Mouse (Mus musculus) Patski (cell line): ENCODE results near the gene F2r. TPM values are rescaled to one million over a fixed set of nuclear protein-coding genes. Genes with fewer than 3 reads are reported as not detected.

Experiments used
- ATAC-seq: fragments of 100-300 bp; one replicate; pipeline ENCODE4 v1.8.0; 2021
- CTCF ChIA-PET: fragments of 350-600 bp; sonication (Branson Sonifier 250); formaldehyde crosslinking; loops from one replicate; lab custom pipeline; 2022; ENCODE audit warnings: inconsistent platforms; lab: Charles Lee
- POLR2A ChIA-PET: fragments of 350-600 bp; sonication (Branson Sonifier 250); formaldehyde crosslinking; loops from one replicate; lab custom pipeline; 2022; ENCODE audit warnings: antibody characterized with exemption, inconsistent platforms; lab: Charles Lee
- DNase-seq: peaks from one replicate; pipeline ENCODE4 v3.0.0-alpha.2; 2011; ENCODE audit warnings: low read depth, low spot score
- H3K27me3 ChIP-seq: fragments of 371-371 bp; one replicate; pipeline ENCODE4 v1.5.1; 2021
- CTCF ChIP-seq: fragments of 100-300 bp; IDR thresholded peaks from one replicate; pipeline ENCODE4 v1.5.1; 2021
- in situ Hi-C: fragments of 300-500 bp; cut with MboI; formaldehyde crosslinking; loops from 3 replicates; pipeline ENCODE4 v1.11.1; 2018; ENCODE audit warnings: low pct_unique_long_range_greater_than_20kb, mixed read lengths
- polyA plus RNA-seq: library from polyadenylated mRNA; unstranded; gene quantifications from one replicate; pipeline ENCODE4 v1.2.3, GENCODE M21; 2021

Gene F2r
- polyA plus RNA-seq, 1 experiment from 2014 or later: 168 TPM

- no peak for ATAC-seq
- DNase-seq: no peak
- in situ Hi-C loops: loop anchor here (5.0 kb wide), 1 partner anchor 91 kb away; no protein-coding TSS in a partner anchor
- TF ChIP-seq CTCF: no peak
- CTCF ChIA-PET: interaction anchor here (0.6 kb wide), 1 partner anchor 32 kb away, joined by 3 read pairs; no protein-coding TSS in a partner anchor
- POLR2A ChIA-PET: no interaction called here
- no peaks in the 10 kb centered on the region for H3K27me3 ChIP-seq
Measured at GRCm38 (mm10) chr13:95570877-95571276, 47.4 kb downstream of the F2r start.

GRCm38 (mm10) chr13:95569326-95569725 lies 49.0 kb downstream of the F2r start:
- DNase-seq (no peak), ATAC-seq (no peak)
- H3K27me3 ChIP-seq: no peaks in the 10 kb centered on the region
- ChIA-PET POLR2A (no interaction called here), CTCF (no interaction called here)
- in situ Hi-C loops: loop anchor here (5.0 kb wide), 1 partner anchor 153 kb away; no protein-coding TSS in a partner anchor
- no peak for TF ChIP-seq CTCF

- ATAC-seq (no peak), DNase-seq (no peak)
- ChIA-PET POLR2A (no interaction called here), CTCF (interaction anchor here (0.6 kb wide), 1 partner anchor 9 kb away, joined by 3 read pairs; no protein-coding TSS in a partner anchor)
- no peaks in the 10 kb centered on the region for H3K27me3 ChIP-seq
- TF ChIP-seq CTCF: no peak
- in situ Hi-C loops: loop anchor here (5.0 kb wide), 1 partner anchor 154 kb away; no protein-coding TSS in a partner anchor
Measured at GRCm38 (mm10) chr13:95568336-95568735, 50.0 kb downstream of the F2r start.

GRCm38 (mm10) chr13:95566841-95567551 lies 51.3 kb downstream of the F2r start:
- ATAC-seq (no peak), DNase-seq (no peak)
- no peak for TF ChIP-seq CTCF
- in situ Hi-C loops: loop anchor here (5.0 kb wide), 1 partner anchor 155 kb away; no protein-coding TSS in a partner anchor
- POLR2A ChIA-PET: no interaction called here
- no peaks in the 10 kb centered on the region for H3K27me3 ChIP-seq
- CTCF ChIA-PET: interaction anchor here (5.8 kb wide), 1 partner anchor 153 kb away, joined by 34 read pairs; no protein-coding TSS in a partner anchor

GRCm38 (mm10) chr13:95563693-95564092 lies 54.6 kb downstream of the F2r start:
- in situ Hi-C loops: no loop called here
- TF ChIP-seq CTCF: peak; percentile 75
- H3K27me3 ChIP-seq: no peaks in the 10 kb centered on the region
- POLR2A ChIA-PET: interaction anchor here (0.6 to 0.7 kb wide), 3 partner anchors 80 to 102 kb away, joined by 4 to 5 read pairs (median 4); no protein-coding TSS in a partner anchor
- DNase-seq: no peak
- ATAC-seq: peak; percentile 74
- CTCF ChIA-PET: interaction anchor here (0.7 to 5.8 kb wide), 16 partner anchors 10 to 201 kb away, joined by 3 to 34 read pairs (median 3); no protein-coding TSS in a partner anchor

- POLR2A ChIA-PET: interaction anchor here (0.7 kb wide), 1 partner anchor 81 kb away, joined by 5 read pairs; no protein-coding TSS in a partner anchor
- CTCF ChIA-PET: interaction anchor here (0.7 to 5.8 kb wide), 14 partner anchors 9 to 201 kb away, joined by 3 to 34 read pairs (median 4); no protein-coding TSS in a partner anchor
- no peak for TF ChIP-seq CTCF
- DNase-seq (no peak), ATAC-seq (no peak)
- in situ Hi-C loops: no loop called here
- H3K27me3 ChIP-seq: no peaks in the 10 kb centered on the region
Measured at GRCm38 (mm10) chr13:95563066-95563610, 55.1 kb downstream of the F2r start.

- no peaks in the 10 kb centered on the region for H3K27me3 ChIP-seq
- in situ Hi-C loops: no loop called here
- no peak for DNase-seq
- CTCF ChIA-PET: interaction anchor here (1.4 kb wide), 2 partner anchors 9 to 23 kb away, joined by 3 to 4 read pairs; no protein-coding TSS in a partner anchor
- POLR2A ChIA-PET: no interaction called here
- no peak for TF ChIP-seq CTCF
- ATAC-seq: no peak
Measured at GRCm38 (mm10) chr13:95557326-95557725, 61.0 kb downstream of the F2r start.

- ChIA-PET POLR2A (no interaction called here), CTCF (interaction anchor here (1.4 kb wide), 1 partner anchor 10 kb away, joined by 4 read pairs; no protein-coding TSS in a partner anchor)
- DNase-seq (peak; percentile 81), ATAC-seq (peak; percentile 98)
- no peak for TF ChIP-seq CTCF
- in situ Hi-C loops: no loop called here
- H3K27me3 ChIP-seq: no peaks in the 10 kb centered on the region
Measured at GRCm38 (mm10) chr13:95553885-95554492, 64.3 kb downstream of the F2r start.

Other genes starting within 250 kb of the F2r start
- gene Aggf1, start 243.1 kb downstream of the F2r start, polyA plus RNA-seq: 46.6 TPM
- not detected for gene Crhbp, start 173.6 kb downstream of the F2r start, polyA plus RNA-seq
- not detected for gene S100z, start 139.8 kb downstream of the F2r start, polyA plus RNA-seq
- gene F2rl1, start 93.3 kb downstream of the F2r start, polyA plus RNA-seq: 34.4 TPM
- gene F2rl2, start 78.4 kb upstream of the F2r start, polyA plus RNA-seq: not detected